Mouse (Mus musculus) T-helper 1 cell (primary cell): ENCODE data around the gene Hacl1.

ENCODE experiments used
- in situ Hi-C: fragments of 300-600 bp; cut with MboI, MseI; formaldehyde crosslinking; loops from one replicate; pipeline ENCODE4 v1.15.1; 2025; ENCODE audit warnings: high pct_unique_total_duplicates

Hacl1 gene

DNA sequence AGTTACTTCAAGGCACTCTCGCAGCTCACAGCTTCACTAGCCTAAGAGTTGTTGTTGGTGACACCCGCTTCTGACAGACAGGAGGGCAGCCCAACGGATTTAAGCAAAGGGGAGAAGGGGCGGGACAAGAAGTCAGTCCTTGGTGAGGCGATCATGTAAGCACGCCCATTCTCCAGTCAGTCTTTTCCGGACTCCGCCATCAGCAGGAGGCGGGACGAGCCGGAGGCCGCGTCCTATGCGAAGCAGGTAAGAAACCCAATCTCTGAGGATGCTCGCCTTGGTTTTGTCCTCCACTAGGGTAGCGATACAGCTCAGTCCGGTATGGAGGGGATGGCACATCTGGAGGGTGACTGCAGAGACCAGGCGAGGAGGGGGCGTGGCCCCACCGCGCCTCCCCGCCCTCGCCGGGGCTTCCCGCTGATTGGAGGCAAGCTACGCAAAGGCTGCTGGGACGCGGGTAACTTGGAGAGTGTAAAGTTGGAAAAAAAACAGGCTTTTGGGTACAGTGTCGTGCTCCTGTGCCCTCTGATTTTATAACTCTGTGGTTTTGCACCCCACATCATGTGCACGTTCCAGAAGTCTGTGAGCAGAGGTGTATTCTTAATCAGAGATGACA is at the start of gene Hacl1, which contains the start of gene Btd:
TSS of gene Hacl1 (minus strand) at position 397 of the 616 bp plus-strand sequence.
TSS of gene Btd (plus strand) at position 139 of the 616 bp plus-strand sequence.
- in situ Hi-C loops, result no loop called here

DNA sequence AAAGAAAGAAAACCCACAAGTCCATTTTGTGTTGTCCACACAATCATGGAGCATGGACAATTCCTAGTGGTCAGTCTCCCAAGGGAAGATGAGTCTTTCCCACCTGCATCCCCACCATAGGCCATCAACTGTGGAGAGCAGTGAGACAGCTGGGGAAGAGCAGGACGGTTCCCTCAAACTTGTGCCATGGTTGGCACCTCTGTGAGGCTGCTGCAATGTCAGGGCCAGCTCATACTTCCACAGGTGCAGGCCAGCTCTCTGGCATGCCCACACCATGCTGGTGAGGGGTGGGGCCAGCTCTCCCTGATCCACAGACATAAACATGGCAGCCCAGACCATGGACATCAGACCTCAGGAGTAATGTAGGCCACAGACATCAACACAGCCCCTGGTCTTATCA is 45.1 kb upstream of the Hacl1 start:
- in situ Hi-C loops, result no loop called here

DNA sequence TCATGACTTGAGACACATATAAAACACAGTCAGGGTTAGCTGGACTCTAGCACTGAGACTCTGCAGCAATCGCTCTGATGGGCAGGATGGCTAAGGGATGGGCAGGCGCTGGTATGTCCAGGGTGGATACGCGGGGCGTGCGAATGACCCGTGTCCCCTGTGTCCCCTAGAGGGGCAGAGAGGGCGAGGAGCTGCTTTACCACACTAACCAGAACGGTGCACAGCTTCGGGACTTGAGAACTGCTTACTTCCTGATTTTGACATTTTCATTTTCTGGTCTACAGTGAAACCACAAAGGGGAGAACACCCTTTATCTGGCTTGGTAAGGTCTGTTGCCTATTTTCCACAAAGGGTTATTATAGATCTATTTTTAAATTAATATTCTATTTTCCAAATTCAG is 44.6 kb upstream of the Hacl1 start:
- in situ Hi-C loops, result no loop called here

GRCm38 (mm10) chr14:31684343-31685040 is 43.4 kb upstream of the Hacl1 start:
- in situ Hi-C loops, result no loop called here

DNA sequence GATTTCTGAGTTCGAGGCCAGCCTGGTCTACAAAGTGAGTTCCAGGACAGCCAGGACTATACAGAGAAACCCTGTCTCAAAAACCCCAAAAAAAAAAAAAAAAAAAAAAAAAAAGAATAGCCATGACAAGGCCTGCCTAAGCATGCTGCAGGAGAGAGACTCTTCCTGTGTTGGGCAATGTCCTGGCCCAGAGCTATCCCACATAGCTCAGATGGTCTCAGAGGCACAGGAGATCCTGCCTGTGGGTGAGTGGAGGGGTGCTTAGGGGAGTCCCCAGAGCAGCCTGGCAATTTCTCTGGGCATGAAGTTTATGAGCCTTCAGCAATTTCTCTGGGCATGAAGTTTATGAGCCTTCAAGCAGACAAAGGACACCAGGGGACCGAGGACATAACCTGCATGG is 42.5 kb upstream of the Hacl1 start:
- in situ Hi-C loops, result no loop called here

- in situ Hi-C loops, result no loop called here
Measured at GRCm38 (mm10) chr14:31681931-31682555, 41.0 kb upstream of the Hacl1 start.

GRCm38 (mm10) chr14:31681291-31681690 is 40.2 kb upstream of the Hacl1 start:
- in situ Hi-C loops, result no loop called here

- in situ Hi-C loops, result no loop called here
Measured at GRCm38 (mm10) chr14:31680656-31681055, 39.6 kb upstream of the Hacl1 start.

DNA sequence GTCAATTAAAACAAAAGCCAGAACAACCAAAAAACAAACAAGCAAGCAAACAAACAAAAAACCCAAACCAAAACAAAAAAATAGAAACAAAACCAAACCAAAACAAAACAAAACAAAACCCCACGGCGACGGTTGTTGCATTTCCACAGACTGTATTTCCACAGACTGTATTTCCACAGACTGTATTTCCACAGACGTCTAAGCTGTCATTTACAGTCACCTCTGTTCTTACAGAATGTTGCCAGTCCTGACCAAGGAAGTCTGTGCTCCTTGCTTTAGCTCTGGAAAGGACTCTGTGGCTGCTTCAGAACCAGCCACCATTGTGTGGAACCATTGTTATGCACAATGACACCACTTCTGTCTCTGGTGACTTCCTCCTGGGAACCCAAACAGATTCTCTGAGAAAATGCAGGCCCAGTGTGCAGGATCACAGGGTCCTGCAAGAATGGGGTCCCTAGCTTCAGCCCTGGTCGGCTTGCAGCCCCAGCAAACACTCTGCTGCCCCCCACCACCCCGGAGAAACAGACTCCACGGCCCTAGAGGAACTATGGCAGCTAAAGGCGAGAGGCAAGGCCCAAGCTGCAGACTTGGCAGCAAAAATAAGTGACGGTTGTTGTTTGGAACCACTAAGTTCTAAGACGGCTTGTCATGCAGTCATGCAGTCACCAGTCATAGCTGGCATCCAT is 30.7 kb upstream of the Hacl1 start:
- in situ Hi-C loops, result loop anchor here (5.0 kb wide), 1 partner anchor 111 kb away; no protein-coding TSS in a partner anchor

DNA sequence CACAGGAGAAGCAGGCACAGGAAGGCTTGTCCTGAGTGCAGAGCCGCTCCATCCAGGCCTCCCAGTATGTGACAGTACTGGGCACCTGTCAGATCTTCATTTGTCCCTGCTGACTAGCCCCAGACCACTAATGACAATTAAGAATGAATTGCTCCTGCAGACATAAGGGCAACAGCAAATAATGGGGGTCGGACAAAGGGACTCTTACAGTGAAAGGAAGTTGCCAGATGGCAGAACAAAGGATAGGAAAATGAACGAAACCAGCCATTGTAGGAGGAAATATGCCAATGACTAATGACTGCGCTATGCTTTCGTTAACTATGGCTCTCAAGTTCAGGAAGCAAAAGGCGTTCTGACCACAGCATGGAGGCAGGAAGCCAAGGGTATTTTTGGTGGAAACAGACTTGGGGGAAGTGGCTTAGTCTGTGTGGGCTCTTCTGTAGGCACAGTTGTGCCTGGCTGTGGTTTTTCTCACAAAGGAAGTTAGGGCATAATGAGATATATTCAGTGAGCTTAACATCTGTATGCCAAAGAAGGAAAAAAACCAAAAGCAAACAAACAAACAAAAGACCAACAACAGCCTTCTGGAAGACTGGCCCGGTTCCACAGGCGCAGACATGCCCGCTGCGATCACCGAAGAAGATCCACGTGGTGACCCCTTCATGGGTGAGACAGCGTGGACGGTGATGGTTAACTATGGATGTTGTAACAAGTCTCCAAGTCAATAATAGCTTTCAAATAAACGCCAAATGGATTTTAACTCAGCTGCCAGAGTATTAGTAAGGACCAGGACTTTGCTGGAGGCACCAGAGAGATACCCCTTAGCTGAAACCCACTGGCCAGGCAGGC is 28.8 kb upstream of the Hacl1 start:
- in situ Hi-C loops, result loop anchor here (5.0 kb wide), 1 partner anchor 112 kb away; no protein-coding TSS in a partner anchor

DNA sequence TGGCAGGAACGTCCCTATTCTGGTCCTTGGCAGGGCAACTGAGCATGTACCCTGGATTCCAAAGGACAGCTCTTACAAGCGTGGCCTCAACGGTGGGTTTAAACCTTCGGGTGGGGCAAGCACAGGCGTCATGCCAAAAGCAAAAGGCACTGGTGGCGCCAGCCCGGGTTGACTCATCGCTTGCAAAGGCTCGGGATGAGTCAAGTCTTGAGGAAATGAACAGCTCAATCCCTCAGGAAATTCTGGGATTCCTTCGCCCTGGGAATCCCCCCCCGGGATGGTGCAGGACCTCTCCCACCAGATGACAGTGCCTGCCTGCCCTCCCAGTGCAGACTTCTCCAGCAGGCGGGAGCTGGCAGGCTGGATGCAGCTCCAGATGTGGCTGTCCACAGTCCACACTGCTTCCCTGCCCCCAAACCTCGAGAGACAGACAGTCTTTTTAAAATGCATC is 28.1 kb upstream of the Hacl1 start:
- in situ Hi-C loops, result no loop called here

GRCm38 (mm10) chr14:31668326-31668725 is 27.2 kb upstream of the Hacl1 start:
- in situ Hi-C loops, result no loop called here

- in situ Hi-C loops, result no loop called here
Measured at GRCm38 (mm10) chr14:31667741-31668140, 26.7 kb upstream of the Hacl1 start.

DNA sequence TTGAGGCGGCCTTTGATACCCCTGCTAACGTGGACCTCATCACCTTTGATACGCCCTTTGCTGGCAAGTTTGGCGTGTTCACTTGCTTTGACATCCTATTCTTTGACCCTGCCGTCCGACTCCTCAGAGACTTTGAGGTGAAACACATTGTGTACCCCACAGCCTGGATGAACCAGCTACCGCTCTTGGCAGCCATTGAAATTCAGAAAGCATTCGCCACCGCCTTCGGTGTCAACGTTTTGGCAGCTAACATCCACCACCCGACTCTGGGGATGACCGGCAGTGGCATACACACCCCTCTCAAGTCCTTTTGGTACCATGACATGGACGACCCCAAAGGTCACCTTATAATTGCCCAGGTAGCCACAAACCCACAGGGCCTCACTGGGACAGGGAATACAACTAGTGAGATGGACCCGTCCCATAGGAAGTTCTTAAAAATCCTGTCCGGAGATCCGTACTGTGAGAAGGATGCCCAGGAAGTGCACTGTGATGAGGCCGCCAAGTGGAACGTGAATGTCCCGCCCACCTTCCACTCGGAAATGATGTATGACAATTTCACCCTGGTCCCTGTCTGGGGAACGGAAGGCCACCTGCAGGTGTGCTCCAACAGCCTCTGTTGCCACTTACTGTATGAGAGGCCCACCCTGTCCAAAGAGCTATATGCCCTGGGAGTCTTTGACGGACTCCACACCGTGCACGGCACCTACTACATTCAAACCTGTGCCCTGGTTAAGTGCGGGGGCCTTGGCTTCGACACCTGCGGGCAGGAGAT is 26.0 kb upstream of the Hacl1 start:
- in situ Hi-C loops, result no loop called here

DNA sequence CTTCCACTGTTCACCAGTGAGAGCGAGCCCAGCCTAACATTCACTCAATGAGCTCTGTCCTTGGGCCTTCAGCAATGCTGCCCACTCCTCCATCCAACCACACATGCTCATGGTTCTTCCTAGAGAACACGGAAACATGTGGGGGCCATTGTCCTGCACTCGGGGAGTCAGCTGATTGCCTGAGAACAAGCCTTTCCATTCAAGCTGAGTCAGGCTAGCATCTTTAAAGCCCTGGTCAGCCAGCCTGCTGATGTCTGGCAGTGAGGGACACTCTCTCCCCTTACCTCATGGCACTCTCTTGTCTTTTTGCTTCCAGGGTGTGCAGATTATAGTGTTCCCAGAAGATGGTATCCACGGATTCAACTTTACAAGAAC is 24.5 kb upstream of the Hacl1 start:
- in situ Hi-C loops, result no loop called here

GRCm38 (mm10) chr14:31664903-31665565 is 23.9 kb upstream of the Hacl1 start:
- in situ Hi-C loops, result no loop called here

DNA sequence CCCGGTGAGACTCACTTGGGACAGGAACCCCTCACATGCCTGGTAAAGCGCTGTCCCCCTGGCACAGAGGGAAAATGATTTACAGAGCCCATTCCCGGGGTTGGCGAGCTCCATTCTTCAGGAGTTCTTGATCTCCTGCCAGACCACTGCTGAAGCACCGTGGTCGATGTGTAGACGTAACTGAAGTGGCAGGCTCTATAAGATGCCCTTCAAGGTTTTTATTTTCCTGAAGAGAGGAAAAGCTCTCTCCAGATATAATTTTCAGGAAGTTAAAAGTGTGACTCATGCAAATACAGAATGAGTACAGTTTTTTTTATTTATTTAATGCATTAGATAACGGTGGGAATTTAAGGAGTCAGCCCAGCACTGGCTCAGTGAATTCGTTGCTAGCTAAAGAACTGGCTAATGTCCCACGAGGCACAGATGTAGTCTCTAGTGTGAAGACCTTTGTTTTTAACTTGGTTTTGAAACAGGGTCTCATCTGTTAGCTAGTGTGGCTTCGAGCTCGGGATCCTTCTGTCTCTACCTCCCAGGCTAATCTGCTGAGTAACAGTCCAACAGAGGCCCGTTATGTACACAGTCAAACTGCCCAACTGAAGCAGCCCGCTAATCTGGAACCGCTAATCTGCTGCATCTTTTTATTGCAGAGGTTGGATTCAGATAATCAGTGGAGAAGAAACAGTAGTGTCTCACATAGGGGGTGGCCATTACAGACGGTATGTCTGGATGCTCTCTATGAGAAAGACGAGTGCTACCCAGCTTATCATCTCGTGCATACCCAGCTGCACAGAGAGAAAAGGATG is 23.2 kb upstream of the Hacl1 start:
- in situ Hi-C loops, result no loop called here

DNA sequence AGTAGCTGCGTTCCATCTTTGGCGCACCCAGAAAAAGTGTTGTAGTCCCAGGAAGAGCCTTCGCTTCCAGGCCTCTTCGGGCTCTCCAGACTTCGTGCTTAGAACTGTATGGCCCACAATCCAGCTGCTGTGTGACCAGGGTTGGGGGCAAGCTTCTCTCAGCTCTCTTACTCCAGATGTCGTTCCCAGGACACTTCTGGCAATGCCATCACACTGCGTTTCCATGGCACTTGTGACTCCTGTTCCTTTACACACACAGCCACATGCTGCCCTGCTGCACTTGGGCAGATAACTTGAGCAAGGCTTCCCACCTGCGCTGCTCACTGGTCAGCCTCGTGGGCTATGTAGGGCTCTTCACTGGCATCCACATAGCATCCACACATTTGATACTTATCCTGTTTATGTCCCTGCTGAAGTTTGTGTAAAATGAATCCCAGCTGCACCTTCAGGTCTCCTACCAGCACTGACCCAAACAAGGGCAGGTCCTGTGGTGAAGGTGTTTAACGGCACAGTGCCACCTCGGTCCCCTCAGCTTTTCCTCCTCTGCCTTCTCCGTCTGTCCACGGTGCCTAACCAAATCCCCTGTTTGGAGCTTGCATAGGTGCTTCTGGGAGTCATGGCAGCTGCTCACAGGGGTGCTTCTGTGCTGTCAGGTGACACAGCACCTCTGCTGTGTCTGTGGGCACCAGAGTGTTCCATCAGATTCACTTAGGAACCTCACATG is 22.5 kb upstream of the Hacl1 start:
- in situ Hi-C loops, result no loop called here
